Comparison of ENCODE assay signal across 10 mouse cellular contexts in the genomic region with DNA sequence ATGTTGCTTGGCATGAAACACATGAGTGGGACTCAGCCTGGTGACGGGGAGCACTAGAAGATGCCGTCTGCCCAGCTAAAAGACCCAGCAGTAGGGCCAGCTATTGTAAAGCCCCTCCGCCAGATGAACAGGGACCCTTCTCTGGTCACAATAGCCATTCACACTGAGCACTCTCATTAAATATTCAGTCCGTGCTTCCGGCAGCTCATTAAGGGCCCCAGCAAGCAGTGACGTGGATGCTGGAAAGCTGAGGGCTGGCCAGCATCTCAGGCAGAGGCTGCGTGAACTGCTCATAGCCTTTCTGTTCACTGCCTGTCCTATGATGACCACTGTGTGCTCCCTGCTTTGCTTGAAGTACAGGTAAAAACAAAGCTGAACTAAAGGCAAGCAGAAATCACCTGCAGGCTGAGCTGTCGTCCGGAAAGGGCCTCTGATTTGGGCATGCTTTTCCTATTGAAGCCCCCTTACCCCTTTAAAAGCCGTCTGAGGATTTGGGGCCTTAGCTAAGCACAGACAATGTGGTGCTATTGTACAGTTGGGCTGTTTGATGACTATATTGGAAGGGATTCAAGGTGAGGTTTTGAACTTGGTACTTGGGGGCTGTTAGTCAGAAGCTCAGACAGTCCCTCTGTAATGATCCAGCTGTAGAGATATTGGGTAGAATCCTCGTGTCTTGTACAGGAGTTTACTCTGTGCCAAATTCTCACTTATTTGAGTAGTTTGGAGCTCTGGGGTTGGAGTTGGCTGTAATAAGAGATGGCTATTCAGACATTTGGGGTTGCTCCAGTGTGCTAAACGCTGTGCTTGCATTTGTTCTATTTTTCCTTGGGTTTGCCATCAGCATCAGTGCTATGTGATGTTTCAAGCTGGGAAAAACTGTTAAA.
A peak's percentile ranks its signal among the peaks of the same experiment; 100 is the strongest.
DNase-seq lines count a peak whose midpoint lies in the region; ATAC-seq and TF ChIP-seq lines count a peak whose summit lies in the region.
"Had no signal": no experiment of that assay in that cellular context is flagged by ENCODE, and none has a peak within 500 bp of the region (broad histone marks: within the 10 kb centered on the region; RNA-seq: fewer than 3 reads in every experiment).

No protein-coding gene starts in this region.

- TF ChIP-seq POLR2A in brain, embryonic 14.5 days (IDR thresholded peaks at IDR 0.05; ENCODE audit: borderline replicate concordance, extremely low read depth, insufficient read depth, insufficient read length, poor library complexity, severe bottlenecking) = peak; percentile 18; the same call in 1 of the 2 replicates
- no peak for TF ChIP-seq POLR2A in cerebellum, adult 2 months (IDR thresholded peaks at IDR 0.05; ENCODE audit: borderline replicate concordance, insufficient read depth, low read length)

- peak; percentile 89 for ATAC-seq in forebrain, embryonic 15.5 days (replicated peaks)
- peak; percentile 95 for ATAC-seq in midbrain, embryonic 12.5 days (ENCODE audit: low FRiP score, low read depth)

- H3K27ac ChIP-seq in heart, embryonic 10.5 days = no peak overlapping the region
- H3K27ac ChIP-seq in forebrain, embryonic 15.5 days (replicated peaks) = peak overlapping the region; percentile 81
- H3K27ac ChIP-seq in midbrain, embryonic 12.5 days (replicated peaks) = peak overlapping the region; percentile 86
- H3K27ac ChIP-seq in cerebellum, adult 2 months (ENCODE audit: insufficient read depth, low read length) = no peak overlapping the region

- DNase-seq in heart, embryonic 10.5 days (ENCODE audit: low spot score) = peak; percentile 35
- no peak for DNase-seq in heart, adult 9 months (ENCODE audit: low spot score in 2 of 2)
- peak; percentile 96 for DNase-seq in brain, embryonic 14.5 days (ENCODE audit: low read depth)
- DNase-seq in cerebellum, adult 2 months = no peak
- DNase-seq in natural killer cell, adult 2 months (ENCODE audit: low spot score in 2 of 2) = no peak
- DNase-seq in frontal cortex, postnatal 25 days (ENCODE audit: low spot score in 2 of 2) = no peak
- DNase-seq: B cell, adult 2 months had no signal

- peaks cover 3% of the 10 kb centered on the region; the same call in 1 of the 2 replicates for H3K4me1 ChIP-seq in heart, embryonic 10.5 days
- H3K4me1 ChIP-seq in forebrain, embryonic 15.5 days = peaks cover 45% of the 10 kb centered on the region
- peaks cover 42% of the 10 kb centered on the region for H3K4me1 ChIP-seq in midbrain, embryonic 12.5 days
- no peaks in the 10 kb centered on the region for H3K4me1 ChIP-seq in cerebellum, adult 2 months (ENCODE audit: control insufficient read depth, insufficient read depth, low read length)
- H3K4me1 ChIP-seq: megakaryocyte, embryonic 14.5 days had no signal

- H3K4me2 ChIP-seq in forebrain, embryonic 15.5 days (replicated peaks) = peak overlapping the region; percentile 25
- H3K4me2 ChIP-seq in midbrain, embryonic 12.5 days (replicated peaks) = peak overlapping the region; percentile 45

- H3K4me3 ChIP-seq in heart, embryonic 10.5 days = no peak overlapping the region
- 0 out of 2 replicates have a peak overlapping the region, but pooled peaks have one; percentile 8 for H3K4me3 ChIP-seq in forebrain, embryonic 15.5 days
- peak overlapping the region; percentile 17 for H3K4me3 ChIP-seq in midbrain, embryonic 12.5 days
- H3K4me3 ChIP-seq in cerebellum, adult 2 months (replicated peaks; ENCODE audit: insufficient read depth, low read depth, low read length) = no peak overlapping the region
- H3K4me3 ChIP-seq: megakaryocyte, embryonic 14.5 days had no signal

- 75% methylated on average over 12 of the region's 12 CpGs for WGBS in heart, embryonic 10.5 days
- WGBS in forebrain, embryonic 15.5 days = 6% methylated on average over 12 of the region's 12 CpGs
- 21% methylated on average over 12 of the region's 12 CpGs for WGBS in midbrain, embryonic 12.5 days
- 55% methylated on average over 12 of the region's 12 CpGs for WGBS in cerebellum, adult 2 months

- no peaks in the 10 kb centered on the region for H3K9me3 ChIP-seq in heart, embryonic 10.5 days
- H3K9me3 ChIP-seq in forebrain, embryonic 15.5 days = no peaks in the 10 kb centered on the region
- H3K9me3 ChIP-seq in midbrain, embryonic 12.5 days = no peaks in the 10 kb centered on the region
- H3K9me3 ChIP-seq: megakaryocyte, embryonic 14.5 days had no signal

- no peaks in the 10 kb centered on the region for H3K27me3 ChIP-seq in heart, embryonic 10.5 days (ENCODE audit: insufficient read depth, poor library complexity, severe bottlenecking)
- no peaks in the 10 kb centered on the region for H3K27me3 ChIP-seq in forebrain, embryonic 15.5 days
- H3K27me3 ChIP-seq in midbrain, embryonic 12.5 days = 0 out of 2 replicates have a peak, but pooled peaks cover 4% of the 10 kb centered on the region
- H3K27me3 ChIP-seq in cerebellum, adult 2 months (ENCODE audit: control insufficient read depth, insufficient read depth, low read length) = no peaks in the 10 kb centered on the region; the same call in 1 of the 2 replicates
- H3K27me3 ChIP-seq: megakaryocyte, embryonic 14.5 days had no signal

- H3K9ac ChIP-seq in forebrain, embryonic 15.5 days (replicated peaks) = no peak overlapping the region
- H3K9ac ChIP-seq in midbrain, embryonic 12.5 days (replicated peaks) = peak overlapping the region; percentile 39; the same call in 1 of the 2 replicates

- H3K36me3 ChIP-seq in heart, embryonic 10.5 days = no peaks in the 10 kb centered on the region
- no peaks in the 10 kb centered on the region for H3K36me3 ChIP-seq in forebrain, embryonic 15.5 days
- no peaks in the 10 kb centered on the region for H3K36me3 ChIP-seq in midbrain, embryonic 12.5 days

- TF ChIP-seq CTCF in brain, embryonic 14.5 days (IDR thresholded peaks at IDR 0.05; ENCODE audit: borderline replicate concordance, extremely low read depth, insufficient read depth, insufficient read length) = no peak
- no peak for TF ChIP-seq CTCF in cerebellum, adult 2 months (IDR thresholded peaks at IDR 0.05; ENCODE audit: borderline replicate concordance, insufficient read depth, low read depth, low read length)

Comparison
In these comparisons a context has a peak if more than half of its experiments do, and no peak if none do; other contexts are left out.
1. DNase-seq: peak in heart, embryonic 10.5 days (single experiment) and brain, embryonic 14.5 days (single experiment); none in heart, adult 9 months (0 of 2), cerebellum, adult 2 months (0 of 2), natural killer cell, adult 2 months (0 of 2) and frontal cortex, postnatal 25 days (0 of 2).
2. H3K27ac ChIP-seq: peak in forebrain, embryonic 15.5 days (single experiment) and midbrain, embryonic 12.5 days (single experiment); none in heart, embryonic 10.5 days (single experiment) and cerebellum, adult 2 months (single experiment).
3. H3K4me3 ChIP-seq: peak in forebrain, embryonic 15.5 days (single experiment) and midbrain, embryonic 12.5 days (single experiment); none in heart, embryonic 10.5 days (single experiment) and cerebellum, adult 2 months (single experiment).